Mouse (Mus musculus): ENCODE measurements around the gene Best1. TPM values are rescaled to one million over a fixed set of nuclear protein-coding genes. Genes with fewer than 3 reads are reported as not detected.

Gene Best1
- 1 to 10 TPM; 1.2 to 1.5 TPM for total RNA-seq (2021)
- long read RNA-seq, experiment 1 = 0 reads
- long read RNA-seq, experiment 2, partial matches to known transcripts = 0 of 1 reads
- long read RNA-seq, experiment 2, other reads (novel, unspliced or antisense) = 1 of 1 reads

DNA sequence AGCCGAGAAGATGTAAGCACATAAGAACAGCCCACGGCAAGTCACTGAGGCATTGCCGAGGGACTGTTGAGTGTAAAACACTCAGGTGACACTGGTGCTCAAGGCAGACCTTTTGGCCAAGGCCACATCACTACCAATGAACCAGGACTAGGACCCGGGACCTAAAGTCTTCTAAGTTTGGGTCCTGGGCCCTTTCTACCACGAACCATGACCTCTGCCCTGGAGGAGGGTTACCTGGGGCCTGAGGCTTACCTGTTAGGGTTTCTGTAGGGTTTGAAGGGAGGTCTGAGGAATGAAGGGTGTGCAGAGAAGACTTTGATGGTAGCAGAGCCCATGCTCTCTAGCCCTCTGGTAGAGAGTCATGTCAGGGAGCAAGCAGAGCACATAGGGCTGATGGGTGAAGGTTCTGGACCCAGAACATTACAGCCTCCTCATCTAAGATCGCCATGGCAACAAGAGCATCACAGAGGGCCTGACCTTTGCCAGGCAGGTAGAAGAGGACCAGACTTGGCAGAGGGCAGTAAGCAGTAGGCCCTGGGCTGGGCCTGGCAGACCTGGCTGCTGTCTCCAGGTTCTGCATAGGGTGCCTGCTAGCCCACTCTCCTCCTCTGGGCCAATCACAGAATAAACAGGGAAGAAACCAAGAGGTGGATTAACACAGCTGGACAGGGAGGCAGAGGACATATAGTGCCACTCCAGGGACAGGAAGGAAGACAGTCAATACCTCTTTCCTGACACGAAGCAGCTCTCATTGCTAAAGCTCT, at the start of gene Best1, which contains the start of gene Rab3il1:
TSS of gene Best1 (minus strand) at position 428 of the 764 bp plus-strand sequence.
TSS of gene Rab3il1 (plus strand) at position 464 of the 764 bp plus-strand sequence.
- Histone ChIP-seq H3K4me3 (no peak within 1 kb of the TSS), H3K27ac (no peak within 1 kb of the TSS)
- no peak for TF ChIP-seq CTCF (conservative IDR thresholded peaks at IDR 0.05)
- DNase-seq (ENCODE audit: low spot score in 2 of 2) = no peak

DNA sequence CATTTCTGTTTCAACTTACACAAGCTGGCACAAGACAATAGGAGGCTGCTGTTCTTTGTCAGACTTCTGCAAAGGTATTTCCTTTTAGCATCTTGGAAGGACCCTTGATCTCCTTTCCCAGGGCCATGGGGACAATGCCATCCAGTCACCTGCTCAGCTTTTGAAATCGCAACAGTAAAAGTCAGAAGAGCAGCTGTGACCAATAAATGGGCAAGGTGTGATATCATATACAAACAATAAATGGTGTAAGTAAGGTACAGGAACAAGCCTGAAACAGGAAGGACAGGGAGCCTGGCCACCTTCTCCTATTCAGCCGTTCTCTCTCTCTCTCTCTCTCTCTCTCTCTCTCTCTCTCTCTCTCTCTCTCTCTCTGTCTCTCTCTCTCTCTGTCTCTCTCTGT, 49.0 kb upstream of the Best1 start:
- no peak for DNase-seq (ENCODE audit: low spot score in 2 of 2)
- Histone ChIP-seq H3K27ac (no peak overlapping the region), H3K4me3 (no peak overlapping the region)
- TF ChIP-seq CTCF (conservative IDR thresholded peaks at IDR 0.05) = no peak

GRCm38 (mm10) chr19:10049533-10049932, 48.1 kb upstream of the Best1 start:
- no peak for TF ChIP-seq CTCF (conservative IDR thresholded peaks at IDR 0.05)
- Histone ChIP-seq H3K27ac (no peak overlapping the region), H3K4me3 (no peak overlapping the region)
- no peak for DNase-seq (ENCODE audit: low spot score in 2 of 2)

GRCm38 (mm10) chr19:10046983-10047382, 45.5 kb upstream of the Best1 start:
- TF ChIP-seq CTCF (conservative IDR thresholded peaks at IDR 0.05) = no peak

GRCm38 (mm10) chr19:10046346-10046745, 44.9 kb upstream of the Best1 start:
- no peak for TF ChIP-seq CTCF (conservative IDR thresholded peaks at IDR 0.05)
- no peak for DNase-seq (ENCODE audit: low spot score in 2 of 2)
- Histone ChIP-seq H3K4me3 (no peak overlapping the region), H3K27ac (no peak overlapping the region)

More at GRCm38 (mm10) chr19:10046983-10047382, 45.5 kb upstream of the Best1 start:
- H3K4me3 ChIP-seq = no peak overlapping the region
- no peak for DNase-seq (ENCODE audit: low spot score in 2 of 2)
- H3K27ac ChIP-seq = no peak overlapping the region

DNA sequence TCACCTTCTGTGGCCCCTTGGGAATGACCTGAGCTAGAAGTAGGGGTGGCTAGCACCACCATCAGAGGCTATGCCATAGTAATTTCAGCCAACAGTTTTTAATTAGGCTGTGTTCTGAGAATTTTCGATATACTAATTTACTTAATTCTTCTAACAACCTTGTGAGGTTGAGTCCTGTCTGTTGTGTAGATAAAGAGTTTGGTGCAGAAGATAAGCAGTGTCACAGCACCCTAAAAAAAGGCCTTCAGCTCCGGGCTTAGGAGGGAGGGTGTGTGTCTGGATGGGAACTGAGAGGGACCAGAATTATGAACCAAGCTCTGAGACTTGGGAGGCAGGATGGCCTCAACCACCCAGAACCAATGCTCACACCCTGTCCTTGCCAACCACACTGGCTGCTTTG, 44.3 kb upstream of the Best1 start:
- Histone ChIP-seq H3K4me3 (no peak overlapping the region), H3K27ac (no peak overlapping the region)
- no peak for TF ChIP-seq CTCF (conservative IDR thresholded peaks at IDR 0.05)
- DNase-seq (ENCODE audit: low spot score in 2 of 2) = no peak

DNA sequence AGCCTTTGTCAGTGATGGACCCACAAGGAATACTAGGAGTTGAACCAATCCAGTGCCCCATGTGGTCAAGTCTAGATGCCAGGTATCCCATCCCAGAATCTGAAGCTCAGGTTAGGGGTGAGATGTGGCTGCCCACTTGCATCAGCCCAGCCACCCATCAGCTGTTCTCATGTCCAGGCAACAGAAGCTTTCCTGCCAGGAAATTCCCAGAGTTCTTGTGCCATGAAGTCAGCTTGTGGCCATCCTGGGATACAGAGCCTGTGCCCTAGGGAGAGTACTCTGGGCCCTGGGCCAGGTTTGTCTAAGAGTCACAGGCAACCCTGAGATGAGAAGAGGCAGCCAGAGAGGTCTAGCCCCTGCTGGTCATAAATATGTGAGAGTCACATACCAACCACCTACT, 42.2 kb upstream of the Best1 start:
- no peak overlapping the region for H3K4me3 ChIP-seq
- H3K27ac ChIP-seq = no peak overlapping the region
- no peak for TF ChIP-seq CTCF (conservative IDR thresholded peaks at IDR 0.05)
- DNase-seq (ENCODE audit: low spot score in 2 of 2) = no peak

DNA sequence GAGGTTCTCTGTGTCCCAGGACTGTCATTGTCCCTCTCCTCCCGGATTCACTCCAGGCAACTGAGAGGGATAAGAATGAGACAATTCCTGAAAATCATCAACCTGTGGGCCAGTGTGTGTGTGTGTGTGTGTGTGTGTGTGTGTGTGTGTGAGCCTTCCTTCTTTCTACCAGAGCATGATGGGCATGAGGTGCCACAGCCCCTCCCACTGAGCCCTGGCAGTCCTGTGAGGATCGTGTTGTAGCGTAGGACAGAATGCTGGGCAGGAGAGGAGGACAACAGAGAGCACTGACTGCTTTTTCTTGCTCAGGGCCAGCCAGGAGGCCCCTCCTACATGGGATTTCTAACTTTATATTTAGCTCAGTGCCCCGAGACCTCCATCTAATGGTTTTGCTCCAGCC, 41.4 kb upstream of the Best1 start:
- DNase-seq (ENCODE audit: low spot score in 2 of 2) = no peak
- Histone ChIP-seq H3K27ac (no peak overlapping the region; the same call in 1 of the 2 replicates), H3K4me3 (peak overlapping the region; percentile 87)
- no peak for TF ChIP-seq CTCF (conservative IDR thresholded peaks at IDR 0.05)

DNA sequence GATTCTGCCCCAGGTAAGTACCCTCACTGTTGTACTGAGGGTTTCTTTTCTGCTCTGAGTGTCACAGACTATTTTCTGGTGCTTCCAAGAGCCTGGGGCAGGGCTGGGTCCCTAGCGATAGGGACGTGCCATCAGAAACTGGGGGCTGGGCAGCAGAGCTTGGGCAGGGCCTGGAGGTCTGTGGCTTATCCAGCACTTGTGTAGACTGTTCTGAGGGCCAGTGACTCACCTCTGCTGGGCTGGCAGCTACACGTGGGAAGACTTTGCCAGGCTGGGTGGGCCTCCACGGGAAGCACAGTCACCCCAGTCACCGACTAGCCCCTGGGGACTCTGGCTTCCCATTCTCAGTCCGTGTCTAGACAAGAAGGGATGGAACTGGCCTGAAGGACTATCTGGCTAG, 40.8 kb upstream of the Best1 start:
- H3K27ac ChIP-seq = peak overlapping the region; percentile 92
- H3K4me3 ChIP-seq = peak overlapping the region; percentile 87
- TF ChIP-seq CTCF (conservative IDR thresholded peaks at IDR 0.05) = no peak
- DNase-seq (ENCODE audit: low spot score in 2 of 2) = no peak

DNA sequence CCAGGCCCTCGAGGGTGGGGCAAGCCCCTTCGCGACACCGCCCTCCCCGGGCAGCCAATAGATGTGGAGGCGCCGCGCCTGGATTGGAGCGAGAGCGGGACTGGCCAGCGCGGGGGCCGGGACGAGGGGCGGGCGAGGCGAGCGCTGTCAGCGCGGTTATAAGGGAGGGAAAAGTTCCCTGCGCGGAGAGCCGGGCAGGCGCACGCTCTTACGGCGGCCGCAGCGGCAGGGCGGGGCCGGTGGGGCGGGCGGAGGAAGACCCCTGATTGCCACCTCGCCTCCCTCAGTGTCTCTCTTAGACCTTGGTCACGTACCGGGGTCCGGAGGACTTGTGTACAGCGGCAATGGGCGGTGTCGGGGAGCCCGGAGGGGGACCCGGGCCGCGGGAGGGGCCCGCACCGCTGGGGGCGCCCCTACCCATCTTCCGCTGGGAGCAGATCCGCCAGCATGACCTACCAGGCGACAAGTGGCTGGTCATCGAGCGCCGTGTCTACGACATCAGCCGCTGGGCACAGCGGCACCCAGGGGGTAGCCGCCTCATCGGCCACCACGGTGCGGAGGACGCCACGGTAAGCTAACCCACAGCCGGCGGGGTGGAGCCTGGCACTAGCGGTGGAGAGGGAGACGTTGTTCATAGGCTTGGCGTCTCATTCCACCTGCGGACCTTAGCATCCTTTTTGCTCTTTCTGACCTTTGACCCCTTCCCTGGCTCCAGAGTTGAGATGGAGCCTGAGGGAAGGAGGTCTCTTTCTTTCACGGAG, 40.1 kb upstream of the Best1 start, which contains the start of gene Fads3:
TSS of gene Fads3 (plus strand) at position 182 of the 761 bp plus-strand sequence.
- peak; percentile 69 to 70 for DNase-seq (ENCODE audit: low spot score in 2 of 2)
- Histone ChIP-seq H3K27ac (peak within 1 kb of the TSS; percentile 92), H3K4me3 (peak within 1 kb of the TSS; percentile 87)
- TF ChIP-seq CTCF (conservative IDR thresholded peaks at IDR 0.05) = peak; percentile 55

- DNase-seq (ENCODE audit: low spot score in 2 of 2) = peak in 1 of 2 experiments; percentile 29
- no peak for TF ChIP-seq CTCF (conservative IDR thresholded peaks at IDR 0.05)
- Histone ChIP-seq H3K27ac (peak overlapping the region; percentile 92), H3K4me3 (peak overlapping the region; percentile 87)
These were observed 39.5 kb upstream of the Best1 start for GRCm38 (mm10) chr19:10040866-10041387.

- H3K27ac ChIP-seq = no peak overlapping the region
- H3K4me3 ChIP-seq = no peak overlapping the region
- peak; percentile 53 for TF ChIP-seq CTCF (conservative IDR thresholded peaks at IDR 0.05)
- DNase-seq (ENCODE audit: low spot score in 2 of 2) = no peak
These were observed 38.2 kb upstream of the Best1 start for GRCm38 (mm10) chr19:10039615-10040014.

DNA sequence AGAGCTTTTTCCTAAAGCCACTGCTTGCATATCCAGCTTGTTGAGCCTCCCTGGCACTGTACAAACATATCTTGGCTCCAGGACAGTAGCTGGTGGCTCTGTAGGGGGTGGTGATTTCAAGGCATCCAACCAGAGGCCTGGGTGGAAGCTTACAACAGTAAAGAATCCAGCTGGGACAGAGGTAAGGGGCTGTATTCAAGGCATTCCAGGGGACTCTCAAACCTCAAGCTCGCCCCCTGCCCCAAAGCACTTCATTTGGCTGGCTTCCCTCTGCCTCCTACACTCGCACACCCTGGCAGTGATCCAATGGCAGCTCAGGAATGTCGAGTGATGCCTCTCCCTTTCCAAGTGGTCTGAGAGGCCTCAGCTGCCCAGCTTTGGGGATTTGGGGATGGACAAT, 37.5 kb upstream of the Best1 start:
- DNase-seq (ENCODE audit: low spot score in 2 of 2) = no peak
- Histone ChIP-seq H3K4me3 (no peak overlapping the region), H3K27ac (no peak overlapping the region)
- TF ChIP-seq CTCF (conservative IDR thresholded peaks at IDR 0.05) = no peak

All from layer of hippocampus, adult 2 months (tissue).